Mouse (Mus musculus) embryonic fibroblast, embryonic 13.5 days (primary cell): Measurements from ENCODE around the gene Slc6a1. TPM values are rescaled to one million over a fixed set of nuclear protein-coding genes. Genes with fewer than 3 reads are reported as not detected.
"Not testable (repeated sequence)": the region's sequence is repeated elsewhere in the genome, so short reads cannot be mapped to it uniquely, and the experiment has no call there.

Source experiments
- H3K27ac ChIP-seq: 2 replicates; pipeline ENCODE4 v1.5.1; 2012; ENCODE audit warnings: low read length, control low read depth, inconsistent platforms; ENCODE audit not compliant: insufficient read depth
- H3K4me1 ChIP-seq: 2 replicates; pipeline ENCODE4 v1.6.1; 2011; ENCODE audit warnings: low read length; ENCODE audit not compliant: control insufficient read depth, insufficient read depth
- H3K4me3 ChIP-seq: 2 replicates; pipeline ENCODE4 v1.5.1; 2011; ENCODE audit warnings: mild to moderate bottlenecking, control low read depth, low read length; ENCODE audit not compliant: insufficient read depth
- CTCF ChIP-seq: IDR thresholded peaks from 2 replicates; pipeline ENCODE4 v1.5.1; 2011; ENCODE audit warnings: mild to moderate bottlenecking, control low read depth, low read length, moderate library complexity, borderline replicate concordance; ENCODE audit not compliant: insufficient read depth
- POLR2A ChIP-seq: IDR thresholded peaks from 2 replicates; pipeline ENCODE4 v1.6.1; 2011; ENCODE audit warnings: low read depth, mild to moderate bottlenecking, control low read depth, low read length, moderate library complexity
- polyA plus RNA-seq: library from polyadenylated mRNA; stranded (reverse); fragments of >200 nt; gene quantifications from 2 replicates; pipeline ENCODE4 v1.2.4, GENCODE M21; 2011; ENCODE audit warnings: low read depth; ENCODE audit not compliant: missing spikeins, insufficient read length

Slc6a1 gene
- polyA plus RNA-seq, 1 experiment: not detected

DNA sequence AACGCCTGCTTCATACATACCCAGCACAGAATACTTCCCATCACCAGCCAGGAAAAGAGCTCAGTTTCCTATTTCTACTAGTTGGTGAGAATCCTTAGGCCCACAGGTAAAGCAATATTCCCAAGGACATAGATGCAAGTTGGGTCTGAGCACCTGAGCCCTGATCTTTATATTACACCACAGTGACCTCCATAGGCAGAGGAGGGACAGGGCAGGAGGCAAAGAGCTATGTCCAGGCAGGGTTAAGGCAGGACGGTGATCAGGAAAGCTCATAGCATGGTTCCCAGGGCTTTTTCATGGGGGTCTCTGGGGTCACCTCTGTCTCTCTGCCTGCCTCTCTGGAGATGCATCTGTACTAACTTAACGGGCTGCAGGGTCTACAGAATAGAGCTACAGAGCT, 40.5 kb downstream of the Slc6a1 start:
- Histone ChIP-seq H3K27ac (no peak overlapping the region), H3K4me3 (no peak overlapping the region), H3K4me1 (no peaks in the 10 kb centered on the region)
- TF ChIP-seq CTCF: no peak
- no peak for TF ChIP-seq POLR2A

GRCm38 (mm10) chr6:114324808-114325207, 42.4 kb downstream of the Slc6a1 start:
- no peak for TF ChIP-seq POLR2A
- TF ChIP-seq CTCF: no peak
- no peak overlapping the region for H3K4me3 ChIP-seq

GRCm38 (mm10) chr6:114329597-114330470, 47.4 kb downstream of the Slc6a1 start:
- no peak overlapping the region for H3K27ac ChIP-seq
- no peaks in the 10 kb centered on the region for H3K4me1 ChIP-seq
- no peak for TF ChIP-seq CTCF
- TF ChIP-seq POLR2A: no peak
- no peak overlapping the region for H3K4me3 ChIP-seq

More at GRCm38 (mm10) chr6:114324808-114325207, 42.4 kb downstream of the Slc6a1 start:
- Histone ChIP-seq H3K27ac (no peak overlapping the region), H3K4me1 (no peaks in the 10 kb centered on the region)

DNA sequence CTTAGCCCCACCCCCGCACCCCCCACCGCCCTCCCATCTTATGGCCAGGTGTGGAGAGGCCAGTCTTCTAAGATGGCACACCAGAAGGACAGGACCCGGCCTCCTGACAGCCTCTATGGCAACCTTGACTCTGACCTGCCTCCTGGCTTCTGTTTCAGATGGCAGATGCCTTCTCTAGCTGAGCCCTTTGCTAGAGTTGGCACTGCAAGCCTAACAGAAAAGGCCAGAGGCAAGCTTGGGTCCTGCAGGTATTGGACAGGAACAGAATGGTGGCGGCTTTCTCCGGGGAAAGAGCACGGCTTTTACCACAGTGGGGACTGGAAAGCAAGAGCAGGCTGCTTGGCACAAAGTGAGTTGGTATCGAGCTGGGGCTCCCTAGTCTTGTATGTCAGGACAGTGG, 49.5 kb downstream of the Slc6a1 start:
- no peaks in the 10 kb centered on the region for H3K4me1 ChIP-seq
- TF ChIP-seq POLR2A (no peak), CTCF (no peak)
- no peak overlapping the region for H3K4me3 ChIP-seq
- no peak overlapping the region for H3K27ac ChIP-seq

DNA sequence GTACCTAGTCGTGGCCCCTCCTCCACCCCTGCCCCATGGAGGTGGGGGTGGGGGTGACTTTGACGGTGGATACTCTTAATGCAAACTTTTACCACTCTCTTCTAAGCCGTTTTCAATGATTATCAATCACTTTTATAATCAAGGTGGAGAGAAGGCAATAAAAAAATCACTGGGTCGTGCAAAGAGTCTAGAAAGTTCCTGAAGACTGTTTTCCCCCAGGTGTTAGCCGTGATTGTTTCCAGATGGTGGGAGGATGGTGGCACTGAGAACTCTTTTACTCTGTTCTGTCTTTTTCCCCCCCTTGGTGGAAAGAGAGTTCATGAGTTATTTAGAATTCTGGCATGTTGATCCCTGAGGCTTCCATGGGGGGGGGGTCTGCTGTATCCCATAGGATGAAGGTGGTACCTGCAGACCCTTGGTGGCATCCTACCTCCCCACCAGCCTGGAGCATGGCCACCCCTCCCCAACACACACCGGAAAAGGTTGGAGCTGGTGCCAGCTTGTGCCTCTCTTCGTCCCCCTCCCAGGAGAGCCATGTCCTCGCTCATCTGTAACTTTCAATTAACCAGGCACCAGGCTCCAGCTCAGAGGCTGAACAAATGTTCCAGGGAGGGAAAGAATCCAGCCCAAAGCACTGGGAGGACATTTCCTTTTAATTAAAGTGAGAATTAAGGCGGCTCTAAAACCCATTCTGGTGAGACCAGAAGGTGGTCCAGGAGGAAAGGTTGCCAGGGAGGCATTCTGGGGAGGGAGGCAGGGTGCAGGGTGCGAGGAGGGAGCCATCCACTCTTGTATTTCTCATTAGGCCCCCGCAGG, 53.9 kb downstream of the Slc6a1 start:
- no peak for TF ChIP-seq CTCF
- no peak for TF ChIP-seq POLR2A
- H3K27ac ChIP-seq: no peak overlapping the region
- no peaks in the 10 kb centered on the region for H3K4me1 ChIP-seq
- no peak overlapping the region for H3K4me3 ChIP-seq

GRCm38 (mm10) chr6:114336944-114337215, 54.4 kb downstream of the Slc6a1 start:
- no peaks in the 10 kb centered on the region for H3K4me1 ChIP-seq
- TF ChIP-seq CTCF (no peak), POLR2A (no peak)
- H3K27ac ChIP-seq: no peak overlapping the region
- H3K4me3 ChIP-seq: no peak overlapping the region

DNA sequence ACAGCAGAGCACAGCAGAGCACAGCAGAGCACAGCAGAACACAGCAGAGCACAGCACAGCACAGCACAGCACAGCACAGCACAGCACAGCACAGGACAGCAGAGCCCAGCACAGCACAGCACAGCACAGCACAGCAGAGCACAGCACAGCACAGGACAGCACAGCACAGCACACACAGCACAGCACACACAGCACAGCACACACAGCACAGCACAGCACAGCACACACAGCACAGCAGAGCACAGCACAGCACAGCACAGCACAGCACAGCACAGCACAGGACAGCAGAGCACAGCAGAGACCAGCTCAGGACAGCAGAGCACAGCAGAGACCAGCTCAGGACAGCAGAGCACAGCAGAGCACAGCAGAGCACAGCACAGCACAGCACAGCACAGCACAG, 58.9 kb downstream of the Slc6a1 start:
- not testable (repeated sequence) for H3K4me1 ChIP-seq, H3K27ac ChIP-seq, H3K4me3 ChIP-seq

GRCm38 (mm10) chr6:114343740-114344139, 61.3 kb downstream of the Slc6a1 start:
- no peak overlapping the region for H3K27ac ChIP-seq
- TF ChIP-seq CTCF (peak; percentile 93), POLR2A (no peak)
- no peak overlapping the region for H3K4me3 ChIP-seq
- no peaks in the 10 kb centered on the region for H3K4me1 ChIP-seq

GRCm38 (mm10) chr6:114345156-114345555, 62.7 kb downstream of the Slc6a1 start:
- Histone ChIP-seq H3K4me3 (no peak overlapping the region), H3K27ac (no peak overlapping the region), H3K4me1 (no peaks in the 10 kb centered on the region)
- TF ChIP-seq CTCF: peak; percentile 94
- TF ChIP-seq POLR2A: no peak
